Mouse (Mus musculus): ENCODE results near the gene Tmod1.
A peak's percentile ranks its signal among the peaks of the same experiment; 100 is the strongest.

Gene Tmod1

GRCm38 (mm10) chr4:46138287-46139222 is 99.8 kb downstream of the Tmod1 start, which contains the start of the genes Ncbp1 and Tstd2:
Ncbp1 (plus strand) TSS chr4:46138613.
Tstd2 (minus strand) TSS chr4:46138694.
- peak; percentile 91 to 93 for DNase-seq

DNA sequence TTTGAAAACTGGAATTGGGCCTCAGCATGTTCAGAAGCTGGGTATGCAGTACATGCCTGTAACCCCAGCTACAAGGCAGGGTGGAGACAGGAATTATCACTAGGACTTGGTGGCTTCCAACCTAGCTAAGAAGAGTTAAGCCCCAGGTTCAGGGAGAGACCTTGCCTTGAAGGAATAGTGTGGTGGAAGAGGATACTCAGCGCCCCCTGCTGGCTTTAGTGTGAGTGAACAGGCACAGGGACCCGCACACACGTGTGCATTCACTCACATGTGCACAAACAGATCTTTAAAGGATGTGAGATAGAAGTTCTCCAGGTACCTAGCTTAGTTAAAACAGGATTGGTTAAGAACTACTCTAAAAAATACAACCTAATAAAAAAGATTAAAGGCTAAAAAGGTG is 105.6 kb downstream of the Tmod1 start:
- DNase-seq: peak in 1 of 2 experiments; percentile 16

DNA sequence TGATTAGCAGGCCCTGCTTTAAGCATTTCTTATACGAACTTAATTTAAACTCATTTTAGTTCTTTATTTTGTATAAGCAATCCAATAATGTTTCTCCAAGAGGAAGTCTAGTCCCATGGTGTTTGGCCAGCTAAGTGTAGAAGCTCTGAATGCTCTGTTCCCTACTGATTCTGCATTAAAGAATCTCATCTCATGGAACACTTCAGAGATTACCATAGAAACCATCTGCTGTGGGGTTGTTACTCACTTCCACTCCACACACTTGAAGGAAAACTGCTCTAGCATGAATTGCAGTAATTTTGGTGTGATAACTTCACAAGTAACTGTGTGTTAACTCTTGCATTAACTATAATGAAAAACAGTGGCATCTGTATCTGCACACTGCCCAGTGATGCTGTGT is 108.1 kb downstream of the Tmod1 start:
- DNase-seq: no peak

GRCm38 (mm10) chr4:46151903-46152544 is 113.3 kb downstream of the Tmod1 start:
- DNase-seq: no peak

DNA sequence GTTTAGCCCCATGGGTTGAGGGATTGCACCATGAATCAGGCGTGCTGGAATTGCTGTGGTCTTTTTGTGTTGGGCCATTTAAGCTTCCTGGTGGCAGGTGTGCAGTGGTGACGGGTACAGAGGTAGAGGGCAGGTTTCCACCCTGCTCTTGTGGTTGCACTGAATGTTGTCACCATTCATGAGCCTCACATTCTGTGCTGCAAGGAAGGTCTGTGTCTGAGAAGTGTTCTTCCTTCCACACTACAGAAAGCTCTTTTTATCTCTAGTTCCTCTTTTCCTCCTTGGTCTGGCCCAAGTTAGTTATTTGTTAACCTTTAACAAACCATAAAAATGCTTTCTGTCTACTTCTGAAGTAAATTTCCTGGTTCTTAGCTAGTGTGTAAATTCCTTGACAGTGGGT is 125.3 kb downstream of the Tmod1 start:
- DNase-seq: no peak
